Mouse (Mus musculus) bone marrow macrophage, adult 2 months (primary cell): ENCODE results near the gene Slc2a9. TPM values are rescaled to one million over a fixed set of nuclear protein-coding genes. Genes with fewer than 3 reads are reported as not detected.

Experiments
- H3K27ac ChIP-seq: 2 replicates; pipeline ENCODE4 v1.5.1; 2012; ENCODE audit warnings: low read depth, low read length; ENCODE audit not compliant: insufficient read depth
- H3K4me1 ChIP-seq: 2 replicates; pipeline ENCODE4 v1.6.1; 2012; ENCODE audit warnings: low read length; ENCODE audit not compliant: control insufficient read depth, insufficient read depth
- H3K4me3 ChIP-seq: 2 replicates; pipeline ENCODE4 v1.5.1; 2012; ENCODE audit warnings: mild to moderate bottlenecking, low read length, moderate library complexity; ENCODE audit not compliant: insufficient read depth
- CTCF ChIP-seq: IDR thresholded peaks from 2 replicates; pipeline ENCODE4 v1.5.1; 2012; ENCODE audit warnings: low read depth, mild to moderate bottlenecking, low read length, moderate library complexity
- POLR2A ChIP-seq: IDR thresholded peaks from 2 replicates; pipeline ENCODE4 v1.6.1; 2012; ENCODE audit warnings: mild to moderate bottlenecking, low read depth, low read length, borderline replicate concordance
- polyA plus RNA-seq: library from polyadenylated mRNA; stranded (reverse); fragments of >200 nt; gene quantifications from 2 replicates; pipeline ENCODE4 v1.2.4, GENCODE M21; 2012; ENCODE audit not compliant: missing spikeins, insufficient read depth, insufficient read length

Slc2a9 gene
- polyA plus RNA-seq, 1 experiment: 15.0 TPM

GRCm38 (mm10) chr5:38402288-38402687, 100.7 kb downstream of the Slc2a9 start:
- H3K4me3 ChIP-seq: no peak overlapping the region
- H3K27ac ChIP-seq: no peak overlapping the region; the same call in 1 of the 2 replicates
- TF ChIP-seq CTCF (no peak), POLR2A (no peak)
- H3K4me1 ChIP-seq: peaks cover 23% of the 10 kb centered on the region

- Histone ChIP-seq H3K4me1 (no peaks in the 10 kb centered on the region), H3K4me3 (no peak overlapping the region), H3K27ac (no peak overlapping the region)
- no peak for TF ChIP-seq CTCF
- TF ChIP-seq POLR2A: no peak
Observed at GRCm38 (mm10) chr5:38388857-38389256, 114.1 kb downstream of the Slc2a9 start.

GRCm38 (mm10) chr5:38388420-38388823, 114.5 kb downstream of the Slc2a9 start:
- H3K4me3 ChIP-seq: no peak overlapping the region
- no peak overlapping the region for H3K27ac ChIP-seq
- TF ChIP-seq CTCF: no peak
- no peak for TF ChIP-seq POLR2A
- H3K4me1 ChIP-seq: no peaks in the 10 kb centered on the region

- Histone ChIP-seq H3K4me3 (no peak overlapping the region), H3K4me1 (no peaks in the 10 kb centered on the region), H3K27ac (no peak overlapping the region)
- TF ChIP-seq POLR2A: no peak
- no peak for TF ChIP-seq CTCF
Observed at GRCm38 (mm10) chr5:38379970-38380369, 123.0 kb downstream of the Slc2a9 start.

DNA sequence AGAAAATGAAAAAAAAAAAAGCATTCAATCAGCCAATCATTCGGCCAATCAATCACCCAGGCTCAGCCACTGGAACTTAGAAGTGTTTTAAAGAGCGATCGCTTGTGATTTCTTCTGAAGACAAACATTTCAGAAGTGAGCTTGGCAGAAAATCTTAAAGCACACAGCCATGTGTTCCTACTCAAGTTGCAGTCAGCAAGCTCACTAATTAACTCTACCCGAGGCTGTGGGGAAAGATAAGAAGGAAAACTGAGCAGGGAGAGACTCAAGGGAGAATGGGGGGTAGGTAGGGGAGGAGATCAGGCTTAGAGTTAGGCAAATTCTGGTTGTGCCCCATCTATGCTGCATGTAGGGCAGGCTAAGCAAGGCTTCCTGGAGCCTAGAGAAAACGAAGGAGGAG, 130.6 kb downstream of the Slc2a9 start:
- Histone ChIP-seq H3K4me3 (no peak overlapping the region), H3K27ac (no peak overlapping the region), H3K4me1 (no peaks in the 10 kb centered on the region)
- no peak for TF ChIP-seq POLR2A
- no peak for TF ChIP-seq CTCF

GRCm38 (mm10) chr5:38371308-38371707, 131.6 kb downstream of the Slc2a9 start:
- Histone ChIP-seq H3K4me3 (no peak overlapping the region), H3K4me1 (no peaks in the 10 kb centered on the region), H3K27ac (no peak overlapping the region)
- no peak for TF ChIP-seq POLR2A
- no peak for TF ChIP-seq CTCF

GRCm38 (mm10) chr5:38366650-38367470, 136.1 kb downstream of the Slc2a9 start:
- Histone ChIP-seq H3K27ac (no peak overlapping the region), H3K4me1 (no peaks in the 10 kb centered on the region), H3K4me3 (no peak overlapping the region)
- TF ChIP-seq CTCF (no peak), POLR2A (no peak)

- no peak overlapping the region for H3K4me3 ChIP-seq
- H3K27ac ChIP-seq: no peak overlapping the region
- no peaks in the 10 kb centered on the region for H3K4me1 ChIP-seq
- TF ChIP-seq POLR2A (no peak), CTCF (no peak)
Observed at GRCm38 (mm10) chr5:38365521-38365920, 137.4 kb downstream of the Slc2a9 start.

DNA sequence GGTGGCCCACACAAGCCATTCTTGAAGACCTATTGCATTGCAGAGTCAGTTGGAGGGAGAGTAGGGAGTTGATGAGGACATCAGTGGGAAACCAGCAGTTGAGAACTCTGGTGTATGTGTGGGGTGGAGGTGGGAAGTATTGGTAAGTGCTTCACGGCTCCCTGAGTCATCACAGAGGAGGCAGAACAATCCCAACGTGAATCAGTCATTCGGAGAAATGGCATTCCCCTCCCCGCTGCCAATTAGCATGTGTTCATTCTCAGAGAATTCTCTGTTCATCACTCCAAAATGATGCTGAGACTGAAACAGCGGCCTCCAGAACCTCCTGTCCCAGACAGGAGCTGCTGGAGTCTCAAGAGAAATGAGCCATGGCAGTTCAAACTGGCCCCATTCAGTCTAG, 138.5 kb downstream of the Slc2a9 start:
- TF ChIP-seq POLR2A: no peak
- TF ChIP-seq CTCF: no peak
- no peak overlapping the region for H3K27ac ChIP-seq

DNA sequence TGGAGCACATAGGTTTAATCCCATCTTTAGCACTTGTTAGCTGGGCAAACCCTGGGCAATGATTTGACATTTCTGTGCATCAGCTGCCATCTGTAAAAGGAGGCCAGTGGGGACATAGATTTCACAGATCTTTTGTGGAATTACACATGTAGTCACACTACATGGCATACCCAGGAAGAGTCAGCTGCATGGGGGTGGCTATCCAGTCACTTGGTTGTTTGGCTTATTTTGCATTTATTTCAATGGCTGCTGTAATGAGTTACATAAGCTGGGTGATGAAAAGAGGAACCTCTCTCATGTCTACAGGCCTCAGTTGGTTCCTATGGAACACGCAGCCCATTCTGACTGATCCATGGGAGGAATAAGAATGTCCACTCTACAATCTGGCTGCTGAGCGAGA, 143.2 kb downstream of the Slc2a9 start:
- Histone ChIP-seq H3K4me1 (peaks cover 7% of the 10 kb centered on the region), H3K4me3 (no peak overlapping the region), H3K27ac (no peak overlapping the region)
- no peak for TF ChIP-seq POLR2A
- TF ChIP-seq CTCF: no peak

More for the DNA sequence above, 138.5 kb downstream of the Slc2a9 start:
- Histone ChIP-seq H3K4me1 (peaks cover 6% of the 10 kb centered on the region), H3K4me3 (no peak overlapping the region)

GRCm38 (mm10) chr5:38356927-38357326, 146.0 kb downstream of the Slc2a9 start:
- peaks cover 7% of the 10 kb centered on the region for H3K4me1 ChIP-seq
- no peak overlapping the region for H3K27ac ChIP-seq
- no peak overlapping the region for H3K4me3 ChIP-seq
- TF ChIP-seq POLR2A: no peak
